Mouse (Mus musculus) heart, adult 2 months (tissue): ENCODE measurements around the gene Sorbs2.

Experiments
- CTCF ChIP-seq: fragments of 200-600 bp; IDR thresholded peaks from 2 replicates; pipeline ENCODE4 v1.8.1; 2022; ENCODE audit warnings: antibody characterized with exemption, mild to moderate bottlenecking, moderate library complexity
- EP300 ChIP-seq: fragments of 200-500 bp; IDR thresholded peaks from 2 replicates; pipeline ENCODE4 v1.6.1; 2011; ENCODE audit warnings: low read depth, low read length, control low read depth; ENCODE audit not compliant: insufficient read depth
- POLR2A ChIP-seq: fragments of 200-500 bp; IDR thresholded peaks from 2 replicates; pipeline ENCODE4 v1.6.1; 2011; ENCODE audit warnings: mild to moderate bottlenecking, low read depth, low read length, control low read depth; ENCODE audit not compliant: insufficient read depth

DNA sequence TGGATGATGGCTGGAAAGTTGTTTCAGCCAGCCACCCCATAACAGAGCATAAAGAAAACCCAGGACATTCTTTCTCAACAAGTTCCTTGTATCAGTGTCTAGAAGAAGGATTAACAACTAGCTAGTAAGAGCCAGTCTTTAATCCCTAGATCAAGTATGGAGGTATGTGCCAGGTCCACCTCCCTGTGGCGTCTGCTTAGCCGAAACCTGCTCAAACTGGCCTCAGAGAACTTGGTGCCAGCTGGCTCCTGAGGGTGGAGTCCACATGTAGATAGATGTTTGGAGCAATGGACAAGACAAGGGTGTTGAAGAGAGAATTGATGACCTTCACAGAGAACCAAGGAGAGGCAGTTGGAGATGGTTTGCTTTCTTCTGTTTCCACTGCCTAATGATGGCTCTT, 229.7 kb downstream of the Sorbs2 start:
- TF ChIP-seq CTCF, result no peak
- no peak for TF ChIP-seq POLR2A
- no peak for TF ChIP-seq EP300
